Mouse (Mus musculus) liver, adult 10 weeks (tissue): ENCODE measurements around the gene Marf1. TPM values are rescaled to one million over a fixed set of nuclear protein-coding genes. Genes with fewer than 3 reads are reported as not detected.

Experiments used
- polyA plus RNA-seq: library from polyadenylated mRNA; stranded (reverse); fragments of 350-450 nt; fragmentation: Illumina TruSeq; extraction: RNeasy Lipid Tissue Mini Kit (QIAGEN cat#74804); gene quantifications from one replicate; pipeline ENCODE4 v1.2.3, GENCODE M21; 2014; ENCODE audit warnings: low read depth, low replicate concordance

Marf1 gene
- polyA plus RNA-seq = 35.8 TPM

DNA sequence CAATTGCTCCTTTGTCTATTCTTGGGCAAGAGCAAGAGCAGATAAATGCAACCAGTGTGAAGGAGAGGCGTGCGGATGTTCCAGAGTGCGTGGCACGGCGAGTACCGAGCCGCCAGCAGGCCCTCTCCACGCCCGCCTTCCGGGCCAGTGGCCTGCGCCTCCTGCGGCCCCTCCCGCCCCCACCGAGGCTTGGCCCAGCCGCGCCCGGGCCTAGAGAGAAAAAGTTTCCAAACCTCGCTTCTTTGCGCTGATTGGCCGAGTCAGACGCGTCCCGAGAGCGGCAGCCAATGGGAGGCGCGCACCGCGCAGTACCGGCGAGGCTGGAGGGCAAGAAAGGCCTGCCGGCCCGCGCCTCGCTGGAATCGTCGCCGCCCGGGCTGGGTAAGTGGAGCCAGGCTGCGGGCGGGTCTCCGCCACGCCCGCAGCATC lies at the start of gene Marf1, which contains the start of gene Nde1:
Gene Marf1 (minus strand): TSS at position 364 of the 429 bp plus-strand sequence.
Gene Nde1 (plus strand): TSS at position 288 of the 429 bp plus-strand sequence.

Other genes starting within 250 kb of the Marf1 start
- gene 2900011O08Rik, start 176.7 kb downstream of the Marf1 start, polyA plus RNA-seq = not detected
- gene Ifitm7, start 176.5 kb downstream of the Marf1 start, polyA plus RNA-seq = not detected
- gene Nde1, start 76 bp downstream of the Marf1 start, polyA plus RNA-seq = 9.4 TPM
- 0.37 TPM for gene Myh11, start 128.0 kb upstream of the Marf1 start, polyA plus RNA-seq
- 37.6 TPM for gene Fopnl, start 154.1 kb upstream of the Marf1 start, polyA plus RNA-seq
- 0.48 TPM for gene Abcc1, start 198.2 kb upstream of the Marf1 start, polyA plus RNA-seq